Mouse (Mus musculus) B cell, adult 2 months (primary cell): ENCODE data around the gene Dgkg.
A peak's percentile ranks its signal among the peaks of the same experiment; 100 is the strongest.

Source experiments
- DNase-seq, 2 experiments: peaks; one replicate each; pipeline ENCODE4 v3.0.0; 2022

Dgkg gene

GRCm38 (mm10) chr16:22431773-22432172 lies 225.2 kb downstream of the Dgkg start:
- DNase-seq = no peak

GRCm38 (mm10) chr16:22431335-22431734 lies 225.7 kb downstream of the Dgkg start:
- DNase-seq = no peak

- DNase-seq = no peak
Observed at GRCm38 (mm10) chr16:22430211-22430951, 226.6 kb downstream of the Dgkg start.

DNA sequence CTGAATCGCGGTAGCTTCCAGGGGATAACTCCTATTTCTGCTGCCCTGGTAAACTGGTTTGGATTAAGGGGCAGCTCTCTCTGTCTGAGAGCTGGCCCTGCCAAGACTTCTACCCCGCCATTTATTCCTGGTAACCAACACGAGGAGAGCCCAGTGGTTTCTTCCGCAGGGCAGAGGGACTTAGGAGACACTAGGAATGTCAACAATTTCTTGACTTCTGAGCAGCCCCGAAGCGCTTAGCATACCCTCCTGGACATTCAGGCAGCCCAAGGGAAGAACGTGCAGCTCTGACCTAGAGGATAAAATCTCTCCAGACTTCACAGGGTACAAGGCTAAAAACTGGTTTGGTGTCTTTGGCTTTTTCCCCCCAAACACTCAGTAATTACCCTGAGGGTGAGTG lies 227.6 kb downstream of the Dgkg start:
- DNase-seq = no peak

- peak in 1 of 2 experiments; percentile 24 for DNase-seq
Observed at GRCm38 (mm10) chr16:22428853-22429341, 228.1 kb downstream of the Dgkg start.

GRCm38 (mm10) chr16:22426866-22427265 lies 230.2 kb downstream of the Dgkg start:
- DNase-seq = no peak

- no peak for DNase-seq
Observed at GRCm38 (mm10) chr16:22422256-22422655, 234.8 kb downstream of the Dgkg start.
